Mouse (Mus musculus) cortical plate, adult 2 months (tissue): ENCODE measurements around the gene Abi3. TPM values are rescaled to one million over a fixed set of nuclear protein-coding genes. Genes with fewer than 3 reads are reported as not detected.

Source experiments
- H3K27ac ChIP-seq: fragments of 200-500 bp; 2 replicates; pipeline ENCODE4 v1.5.1; 2012; ENCODE audit warnings: low read length, control low read depth, inconsistent platforms; ENCODE audit not compliant: insufficient read depth
- H3K4me1 ChIP-seq: fragments of 200-500 bp; 2 replicates; pipeline ENCODE4 v1.6.1; 2011; ENCODE audit warnings: low read length; ENCODE audit not compliant: control insufficient read depth, insufficient read depth
- H3K4me3 ChIP-seq: fragments of 200-500 bp; 2 replicates; pipeline ENCODE4 v1.5.1; 2011; ENCODE audit warnings: mild to moderate bottlenecking, low read length, control low read depth; ENCODE audit not compliant: insufficient read depth
- CTCF ChIP-seq: fragments of 200-500 bp; IDR thresholded peaks from 2 replicates; pipeline ENCODE4 v1.5.1; 2011; ENCODE audit warnings: mild to moderate bottlenecking, control low read depth, low read length; ENCODE audit not compliant: insufficient read depth; ENCODE audit errors: extremely low read depth
- POLR2A ChIP-seq: fragments of 200-500 bp; IDR thresholded peaks from 2 replicates; pipeline ENCODE4 v1.6.1; 2011; ENCODE audit warnings: mild to moderate bottlenecking, low read length, control low read depth; ENCODE audit not compliant: insufficient read depth; ENCODE audit errors: extremely low read depth
- polyA plus RNA-seq: library from polyadenylated mRNA; depleted of rRNA; stranded (reverse); fragments of >200 nt; gene quantifications from 2 replicates; pipeline ENCODE4 v1.2.3, GENCODE M21; 2012; rRNA removed

Abi3 gene
- polyA plus RNA-seq, 1 experiment = 11.8 TPM

GRCm38 (mm10) chr11:95780480-95780879 lies 61.8 kb downstream of the Abi3 start:
- Histone ChIP-seq H3K4me3 (no peak overlapping the region), H3K4me1 (no peaks in the 10 kb centered on the region), H3K27ac (no peak overlapping the region)
- TF ChIP-seq POLR2A = no peak
- no peak for TF ChIP-seq CTCF

Other genes starting within 250 kb of the Abi3 start
- gene Phb, start 175.5 kb downstream of the Abi3 start, polyA plus RNA-seq = 128 and 129 TPM in 2 replicates
- 21.2 and 21.5 TPM in 2 replicates for gene Zfp652, start 129.8 kb downstream of the Abi3 start, polyA plus RNA-seq
- 0.40 and 0.51 TPM in 2 replicates for gene B130006D01Rik, start 118.9 kb downstream of the Abi3 start, polyA plus RNA-seq
- gene Phospho1, start 18.0 kb downstream of the Abi3 start, polyA plus RNA-seq = 72.8 and 74.3 TPM in 2 replicates
- gene Gngt2, start 5.3 kb downstream of the Abi3 start, polyA plus RNA-seq = 9.4 and 11.0 TPM in 2 replicates
- not detected in 2 replicates for gene B4galnt2, start 72.4 kb upstream of the Abi3 start, polyA plus RNA-seq
- gene Igf2bp1, start 163.5 kb upstream of the Abi3 start, polyA plus RNA-seq = 0.02 and 0.15 TPM in 2 replicates
- gene Gip, start 182.1 kb upstream of the Abi3 start, polyA plus RNA-seq = not detected in 2 replicates
- gene Snf8, start 192.4 kb upstream of the Abi3 start, polyA plus RNA-seq = 94.2 and 96.9 TPM in 2 replicates
- 47.7 and 49.4 TPM in 2 replicates for gene Ube2z, start 222.9 kb upstream of the Abi3 start, polyA plus RNA-seq
- gene Atp5g1, start 233.2 kb upstream of the Abi3 start, polyA plus RNA-seq = 448 and 494 TPM in 2 replicates